Mouse (Mus musculus): ENCODE measurements around the gene Smim13. TPM values are rescaled to one million over a fixed set of nuclear protein-coding genes. Genes with fewer than 3 reads are reported as not detected.

Gene Smim13
- polyA plus RNA-seq, 1 experiment from 2014 or later, result 19.4 TPM

- H3K4me3 ChIP-seq (ENCODE audit: low read depth, low read length), result no peak overlapping the region
- H3K27ac ChIP-seq (ENCODE audit: low read depth, low read length), result no peak overlapping the region
These were observed 34.0 kb upstream of the Smim13 start for GRCm38 (mm10) chr13:41215669-41216068.

GRCm38 (mm10) chr13:41216236-41216635 is 33.4 kb upstream of the Smim13 start:
- WGBS, result 84% methylated on average over 3 of the region's 3 CpGs
- H3K36me3 ChIP-seq (ENCODE audit: control insufficient read depth, insufficient read depth, low read length), result no peaks in the 10 kb centered on the region
- no peaks in the 10 kb centered on the region for H3K27me3 ChIP-seq (ENCODE audit: control insufficient read depth, insufficient read depth, low read length)
- no peaks in the 10 kb centered on the region for H3K4me1 ChIP-seq (ENCODE audit: control insufficient read depth, insufficient read depth, low read length)
- no peak overlapping the region for H3K27ac ChIP-seq (ENCODE audit: low read depth, low read length)
- no peak overlapping the region for H3K9ac ChIP-seq (ENCODE audit: low read length)
- ATAC-seq (ENCODE audit: insufficient read depth, low FRiP score, low TSS enrichment) (no peak), DNase-seq (ENCODE audit: low spot score) (no peak)
- 0 out of 2 replicates have a peak, but pooled peaks cover 4% of the 10 kb centered on the region for H3K9me3 ChIP-seq (ENCODE audit: control insufficient read depth, low read length)
- no peak overlapping the region for H3K4me3 ChIP-seq (ENCODE audit: low read depth, low read length)
- no peak overlapping the region for H3K4me2 ChIP-seq (ENCODE audit: low read depth)

More at GRCm38 (mm10) chr13:41215669-41216068, 34.0 kb upstream of the Smim13 start:
- no peaks in the 10 kb centered on the region for H3K4me1 ChIP-seq (ENCODE audit: control insufficient read depth, insufficient read depth, low read length)
- 82% methylated on average over 6 of the region's 6 CpGs for WGBS
- H3K27me3 ChIP-seq (ENCODE audit: control insufficient read depth, insufficient read depth, low read length), result no peaks in the 10 kb centered on the region
- H3K9me3 ChIP-seq (ENCODE audit: control insufficient read depth, low read length), result 0 out of 2 replicates have a peak, but pooled peaks cover 1% of the 10 kb centered on the region
- DNase-seq (ENCODE audit: low spot score), result no peak
- no peak overlapping the region for H3K4me2 ChIP-seq (ENCODE audit: low read depth)
- no peak for ATAC-seq (ENCODE audit: insufficient read depth, low FRiP score, low TSS enrichment)
- no peak overlapping the region for H3K9ac ChIP-seq (ENCODE audit: low read length)
- no peaks in the 10 kb centered on the region for H3K36me3 ChIP-seq (ENCODE audit: control insufficient read depth, insufficient read depth, low read length)

GRCm38 (mm10) chr13:41219056-41219455 is 30.6 kb upstream of the Smim13 start:
- DNase-seq (ENCODE audit: low spot score), result no peak
- Histone ChIP-seq H3K4me1 (ENCODE audit: control insufficient read depth, insufficient read depth, low read length) (no peaks in the 10 kb centered on the region), H3K9me3 (ENCODE audit: control insufficient read depth, low read length) (peaks cover 7% of the 10 kb centered on the region; the same call in 1 of the 2 replicates), H3K27ac (ENCODE audit: low read depth, low read length) (no peak overlapping the region), H3K27me3 (ENCODE audit: control insufficient read depth, insufficient read depth, low read length) (no peaks in the 10 kb centered on the region), H3K4me2 (ENCODE audit: low read depth) (peak overlapping the region; percentile 38), H3K9ac (ENCODE audit: low read length) (no peak overlapping the region), H3K4me3 (ENCODE audit: low read depth, low read length) (peak overlapping the region; percentile 66; the same call in 1 of the 2 replicates), H3K36me3 (ENCODE audit: control insufficient read depth, insufficient read depth, low read length) (no peaks in the 10 kb centered on the region)
- WGBS, result 28% methylated on average over 1 of the region's 1 CpGs
- no peak for ATAC-seq (ENCODE audit: insufficient read depth, low FRiP score, low TSS enrichment)

GRCm38 (mm10) chr13:41219687-41220303 is 29.8 kb upstream of the Smim13 start:
- Histone ChIP-seq H3K27me3 (ENCODE audit: control insufficient read depth, insufficient read depth, low read length) (no peaks in the 10 kb centered on the region), H3K36me3 (ENCODE audit: control insufficient read depth, insufficient read depth, low read length) (no peaks in the 10 kb centered on the region), H3K9ac (ENCODE audit: low read length) (peak overlapping the region; percentile 85), H3K4me3 (ENCODE audit: low read depth, low read length) (peak overlapping the region; percentile 66), H3K4me2 (ENCODE audit: low read depth) (peak overlapping the region; percentile 38), H3K4me1 (ENCODE audit: control insufficient read depth, insufficient read depth, low read length) (no peaks in the 10 kb centered on the region), H3K27ac (ENCODE audit: low read depth, low read length) (peak overlapping the region; percentile 55; the same call in 1 of the 2 replicates), H3K9me3 (ENCODE audit: control insufficient read depth, low read length) (peaks cover 7% of the 10 kb centered on the region; the same call in 1 of the 2 replicates)
- DNase-seq (ENCODE audit: low spot score) (no peak), ATAC-seq (ENCODE audit: insufficient read depth, low FRiP score, low TSS enrichment) (peak; percentile 85; the same call in 1 of the 2 replicates)
- 2% methylated on average over 30 of the region's 39 CpGs for WGBS

GRCm38 (mm10) chr13:41220304-41220834 is 29.3 kb upstream of the Smim13 start, which contains the start of gene Elovl2:
Gene Elovl2 (minus strand): TSS chr13:41220405.
- 3% methylated on average over 22 of the region's 77 CpGs for WGBS
- peak; percentile 88 for DNase-seq (ENCODE audit: low spot score)
- peak within 1 kb of the TSS; percentile 66 for H3K4me3 ChIP-seq (ENCODE audit: low read depth, low read length)
- ATAC-seq (ENCODE audit: insufficient read depth, low FRiP score, low TSS enrichment), result peak; percentile 97
- peaks cover 7% of the 10 kb centered on the region; the same call in 1 of the 2 replicates for H3K9me3 ChIP-seq (ENCODE audit: control insufficient read depth, low read length)
- no peaks in the 10 kb centered on the region for H3K36me3 ChIP-seq (ENCODE audit: control insufficient read depth, insufficient read depth, low read length)
- peak within 1 kb of the TSS; percentile 55; the same call in 1 of the 2 replicates for H3K27ac ChIP-seq (ENCODE audit: low read depth, low read length)
- H3K4me1 ChIP-seq (ENCODE audit: control insufficient read depth, insufficient read depth, low read length), result no peaks in the 10 kb centered on the region
- H3K27me3 ChIP-seq (ENCODE audit: control insufficient read depth, insufficient read depth, low read length), result no peaks in the 10 kb centered on the region
- peak within 1 kb of the TSS; percentile 38 for H3K4me2 ChIP-seq (ENCODE audit: low read depth)
- H3K9ac ChIP-seq (ENCODE audit: low read length), result peak within 1 kb of the TSS; percentile 85

GRCm38 (mm10) chr13:41226513-41226912 is 23.1 kb upstream of the Smim13 start:
- DNase-seq (ENCODE audit: low spot score) (no peak), ATAC-seq (ENCODE audit: insufficient read depth, low FRiP score, low TSS enrichment) (no peak)
- 87% methylated on average over 5 of the region's 5 CpGs for WGBS

GRCm38 (mm10) chr13:41228060-41228459 is 21.6 kb upstream of the Smim13 start:
- ATAC-seq (ENCODE audit: insufficient read depth, low FRiP score, low TSS enrichment) (no peak), DNase-seq (ENCODE audit: low spot score) (no peak)
- WGBS, result 86% methylated on average over 5 of the region's 5 CpGs
- Histone ChIP-seq H3K36me3 (ENCODE audit: control insufficient read depth, insufficient read depth, low read length) (no peaks in the 10 kb centered on the region), H3K27me3 (ENCODE audit: control insufficient read depth, insufficient read depth, low read length) (no peaks in the 10 kb centered on the region), H3K4me2 (ENCODE audit: low read depth) (no peak overlapping the region), H3K4me1 (ENCODE audit: control insufficient read depth, insufficient read depth, low read length) (no peaks in the 10 kb centered on the region), H3K4me3 (ENCODE audit: low read depth, low read length) (no peak overlapping the region), H3K9ac (ENCODE audit: low read length) (no peak overlapping the region), H3K27ac (ENCODE audit: low read depth, low read length) (no peak overlapping the region), H3K9me3 (ENCODE audit: control insufficient read depth, low read length) (no peaks in the 10 kb centered on the region; the same call in 1 of the 2 replicates)

More at GRCm38 (mm10) chr13:41226513-41226912, 23.1 kb upstream of the Smim13 start:
- H3K9me3 ChIP-seq (ENCODE audit: control insufficient read depth, low read length), result peaks cover 3% of the 10 kb centered on the region; the same call in 1 of the 2 replicates
- H3K27me3 ChIP-seq (ENCODE audit: control insufficient read depth, insufficient read depth, low read length), result no peaks in the 10 kb centered on the region
- H3K4me1 ChIP-seq (ENCODE audit: control insufficient read depth, insufficient read depth, low read length), result no peaks in the 10 kb centered on the region
- no peak overlapping the region for H3K4me3 ChIP-seq (ENCODE audit: low read depth, low read length)
- H3K36me3 ChIP-seq (ENCODE audit: control insufficient read depth, insufficient read depth, low read length), result no peaks in the 10 kb centered on the region
- H3K4me2 ChIP-seq (ENCODE audit: low read depth), result no peak overlapping the region
- H3K27ac ChIP-seq (ENCODE audit: low read depth, low read length), result no peak overlapping the region
- no peak overlapping the region for H3K9ac ChIP-seq (ENCODE audit: low read length)

- no peak overlapping the region for H3K27ac ChIP-seq (ENCODE audit: low read depth, low read length)
- WGBS, result 84% methylated on average over 5 of the region's 5 CpGs
- no peak overlapping the region for H3K9ac ChIP-seq (ENCODE audit: low read length)
- ATAC-seq (ENCODE audit: insufficient read depth, low FRiP score, low TSS enrichment) (no peak), DNase-seq (ENCODE audit: low spot score) (no peak)
- H3K4me3 ChIP-seq (ENCODE audit: low read depth, low read length), result no peak overlapping the region
- no peaks in the 10 kb centered on the region for H3K9me3 ChIP-seq (ENCODE audit: control insufficient read depth, low read length)
- H3K36me3 ChIP-seq (ENCODE audit: control insufficient read depth, insufficient read depth, low read length), result no peaks in the 10 kb centered on the region
- H3K4me2 ChIP-seq (ENCODE audit: low read depth), result no peak overlapping the region
- no peaks in the 10 kb centered on the region for H3K4me1 ChIP-seq (ENCODE audit: control insufficient read depth, insufficient read depth, low read length)
- no peaks in the 10 kb centered on the region for H3K27me3 ChIP-seq (ENCODE audit: control insufficient read depth, insufficient read depth, low read length)
These were observed 19.4 kb upstream of the Smim13 start for GRCm38 (mm10) chr13:41230256-41230655.
